Mouse (Mus musculus): ENCODE results near the gene Gcnt1. TPM values are rescaled to one million over a fixed set of nuclear protein-coding genes. Genes with fewer than 3 reads are reported as not detected.

The Gcnt1 gene
- polyA plus RNA-seq, 2 experiments: 14.6 to 26.0 TPM

GRCm38 (mm10) chr19:17386424-17386823 is 13.8 kb upstream of the Gcnt1 start:
- Histone ChIP-seq H3K27ac (no peak overlapping the region), H3K36me3 (replicated peaks; ENCODE audit: control insufficient read depth, insufficient read depth, low read depth) (no peaks in the 10 kb centered on the region), H3K4me1 (replicated peaks; ENCODE audit: control insufficient read depth in 2 of 2, insufficient read depth in 2 of 2, low read length in 1 of 2) (peaks cover 0 to 2% of the 10 kb centered on the region in 2 experiments; a peak in 2 of 4 replicates), H3K27me3 (ENCODE audit: control insufficient read depth, insufficient read depth, low read length) (no peaks in the 10 kb centered on the region), H3K9ac (replicated peaks) (no peak overlapping the region), H3K4me3 (ENCODE audit: insufficient read depth in 1 of 2, low read depth in 2 of 2, low read length in 2 of 2) (no peak overlapping the region), H3K4me2 (ENCODE audit: low read depth) (no peak overlapping the region), H3K9me3 (ENCODE audit: control insufficient read depth, low read length) (no peaks in the 10 kb centered on the region)
- WGBS (ENCODE audit: insufficient replicate concordance): 81% methylated on average over 6 of the region's 6 CpGs
- TF ChIP-seq CTCF (IDR thresholded peaks at IDR 0.05; ENCODE audit: low read depth) (no peak), EP300 (IDR thresholded peaks at IDR 0.05; ENCODE audit: low read depth) (no peak)
- ATAC-seq (ENCODE audit: insufficient read depth) (no peak), DNase-seq (ENCODE audit: low read depth in 3 of 3, low spot score in 3 of 3) (no peak)

- H3K27ac ChIP-seq: no peak overlapping the region
- no peak; the same call in 1 of the 2 replicates for ATAC-seq (ENCODE audit: insufficient read depth)
- TF ChIP-seq EP300 (IDR thresholded peaks at IDR 0.05; ENCODE audit: low read depth) (no peak), CTCF (IDR thresholded peaks at IDR 0.05; ENCODE audit: low read depth) (no peak)
- WGBS (ENCODE audit: insufficient replicate concordance): 41% methylated on average over 1 of the region's 1 CpGs
- no peaks in the 10 kb centered on the region for H3K9me3 ChIP-seq (ENCODE audit: control insufficient read depth, low read length)
- no peak overlapping the region for H3K4me3 ChIP-seq (ENCODE audit: insufficient read depth in 1 of 2, low read depth in 2 of 2, low read length in 2 of 2)
- no peaks in the 10 kb centered on the region for H3K27me3 ChIP-seq (ENCODE audit: control insufficient read depth, insufficient read depth, low read length)
- H3K9ac ChIP-seq (replicated peaks): no peak overlapping the region
- peaks cover 0 to 2% of the 10 kb centered on the region in 2 experiments; a peak in 2 of 4 replicates for H3K4me1 ChIP-seq (replicated peaks; ENCODE audit: control insufficient read depth in 2 of 2, insufficient read depth in 2 of 2, low read length in 1 of 2)
- no peak overlapping the region for H3K4me2 ChIP-seq (ENCODE audit: low read depth)
- H3K36me3 ChIP-seq (replicated peaks; ENCODE audit: control insufficient read depth, insufficient read depth, low read depth): no peaks in the 10 kb centered on the region
- no peak for DNase-seq (ENCODE audit: low read depth in 3 of 3, low spot score in 3 of 3)
Measured at GRCm38 (mm10) chr19:17385426-17385825, 12.8 kb upstream of the Gcnt1 start.

GRCm38 (mm10) chr19:17385022-17385421 is 12.4 kb upstream of the Gcnt1 start:
- Histone ChIP-seq H3K36me3 (replicated peaks; ENCODE audit: control insufficient read depth, insufficient read depth, low read depth) (no peaks in the 10 kb centered on the region), H3K4me3 (ENCODE audit: insufficient read depth in 1 of 2, low read depth in 2 of 2, low read length in 2 of 2) (no peak overlapping the region), H3K27me3 (ENCODE audit: control insufficient read depth, insufficient read depth, low read length) (no peaks in the 10 kb centered on the region), H3K4me2 (ENCODE audit: low read depth) (no peak overlapping the region), H3K4me1 (replicated peaks; ENCODE audit: control insufficient read depth in 2 of 2, insufficient read depth in 2 of 2, low read length in 1 of 2) (peaks cover 0 to 2% of the 10 kb centered on the region in 2 experiments; a peak in 2 of 4 replicates), H3K9me3 (ENCODE audit: control insufficient read depth, low read length) (no peaks in the 10 kb centered on the region), H3K27ac (no peak overlapping the region), H3K9ac (replicated peaks) (no peak overlapping the region)
- TF ChIP-seq EP300 (IDR thresholded peaks at IDR 0.05; ENCODE audit: low read depth) (peak; percentile 70), CTCF (IDR thresholded peaks at IDR 0.05; ENCODE audit: low read depth) (no peak)
- peak in 2 of 3 experiments; percentile 20 to 30 for DNase-seq (ENCODE audit: low read depth in 3 of 3, low spot score in 3 of 3)
- ATAC-seq (ENCODE audit: insufficient read depth): peak; percentile 66
- 31% methylated on average over 4 of the region's 4 CpGs for WGBS (ENCODE audit: insufficient replicate concordance)

GRCm38 (mm10) chr19:17382807-17383397 is 10.3 kb upstream of the Gcnt1 start:
- no peak overlapping the region for H3K4me2 ChIP-seq (ENCODE audit: low read depth)
- no peak for TF ChIP-seq EP300 (IDR thresholded peaks at IDR 0.05; ENCODE audit: low read depth)
- no peak for TF ChIP-seq CTCF (IDR thresholded peaks at IDR 0.05; ENCODE audit: low read depth)
- 47% methylated on average over 6 of the region's 6 CpGs for WGBS (ENCODE audit: insufficient replicate concordance)
- no peaks in the 10 kb centered on the region for H3K9me3 ChIP-seq (ENCODE audit: control insufficient read depth, low read length)
- no peak overlapping the region for H3K4me3 ChIP-seq (ENCODE audit: insufficient read depth in 1 of 2, low read depth in 2 of 2, low read length in 2 of 2)
- DNase-seq (ENCODE audit: low read depth in 3 of 3, low spot score in 3 of 3): no peak
- no peaks in the 10 kb centered on the region for H3K36me3 ChIP-seq (replicated peaks; ENCODE audit: control insufficient read depth, insufficient read depth, low read depth)
- no peak overlapping the region for H3K9ac ChIP-seq (replicated peaks)
- no peak for ATAC-seq (ENCODE audit: insufficient read depth)
- H3K4me1 ChIP-seq (replicated peaks; ENCODE audit: control insufficient read depth in 2 of 2, insufficient read depth in 2 of 2, low read length in 1 of 2): peaks cover 0 to 2% of the 10 kb centered on the region in 2 experiments; a peak in 2 of 4 replicates
- H3K27ac ChIP-seq: no peak overlapping the region
- no peaks in the 10 kb centered on the region for H3K27me3 ChIP-seq (ENCODE audit: control insufficient read depth, insufficient read depth, low read length)

DNA sequence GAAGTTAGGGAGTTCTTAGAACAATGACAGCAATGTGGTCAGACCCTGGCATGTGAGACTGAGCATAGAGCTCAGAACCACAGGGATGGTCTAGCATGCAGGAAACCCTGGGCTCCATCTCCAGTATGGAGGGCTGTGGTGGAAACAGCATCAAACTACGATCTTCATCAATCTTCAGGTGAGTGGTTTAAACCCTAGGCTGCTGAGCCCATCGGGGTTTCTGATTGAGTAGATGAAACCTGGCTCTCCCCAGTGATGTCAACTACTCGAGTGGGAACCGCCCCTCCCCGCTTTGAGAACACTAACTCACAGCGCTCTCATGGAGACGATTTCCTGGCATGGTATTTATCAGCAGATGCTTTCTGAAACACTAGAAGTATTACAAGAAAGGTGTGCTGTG is 7.9 kb upstream of the Gcnt1 start:
- no peak for ATAC-seq (ENCODE audit: insufficient read depth)
- WGBS (ENCODE audit: insufficient replicate concordance): 49% methylated on average over 7 of the region's 7 CpGs
- Histone ChIP-seq H3K27ac (no peak overlapping the region), H3K9me3 (ENCODE audit: control insufficient read depth, low read length) (no peaks in the 10 kb centered on the region), H3K4me1 (replicated peaks; ENCODE audit: control insufficient read depth in 2 of 2, insufficient read depth in 2 of 2, low read length in 1 of 2) (peaks cover 0 to 4% of the 10 kb centered on the region in 2 experiments; a peak in 2 of 4 replicates), H3K4me3 (ENCODE audit: insufficient read depth in 1 of 2, low read depth in 2 of 2, low read length in 2 of 2) (no peak overlapping the region), H3K4me2 (ENCODE audit: low read depth) (no peak overlapping the region), H3K9ac (replicated peaks) (no peak overlapping the region), H3K36me3 (replicated peaks; ENCODE audit: control insufficient read depth, insufficient read depth, low read depth) (no peaks in the 10 kb centered on the region), H3K27me3 (ENCODE audit: control insufficient read depth, insufficient read depth, low read length) (no peaks in the 10 kb centered on the region)
- no peak for DNase-seq (ENCODE audit: low read depth in 3 of 3, low spot score in 3 of 3)
- TF ChIP-seq CTCF (IDR thresholded peaks at IDR 0.05; ENCODE audit: low read depth) (no peak), EP300 (IDR thresholded peaks at IDR 0.05; ENCODE audit: low read depth) (no peak)
